21 mouse cellular contexts compared by ENCODE assay signal in the genomic region with DNA sequence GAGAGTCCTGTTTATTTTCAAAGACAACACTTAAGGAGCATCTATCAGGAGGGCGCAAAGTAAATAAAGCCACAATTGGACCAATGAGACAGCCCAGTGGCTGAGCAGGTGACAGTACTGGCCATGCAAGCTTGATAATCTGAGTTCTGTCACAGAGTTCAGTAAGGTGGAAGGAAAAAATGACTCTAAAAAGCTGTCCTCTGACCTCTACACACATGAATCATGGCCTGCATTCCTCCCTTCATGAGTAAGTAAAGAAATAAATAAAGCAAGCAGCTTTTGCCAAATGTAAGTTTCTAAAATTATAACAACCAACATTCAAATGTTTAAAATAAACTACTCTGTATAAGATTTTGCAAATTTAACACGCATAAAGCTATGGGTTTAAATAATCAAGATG. TPM values are rescaled to one million over a fixed set of nuclear protein-coding genes. Genes with fewer than 3 reads are reported as not detected.
DNase-seq lines count a peak whose midpoint lies in the region; ATAC-seq and TF ChIP-seq lines count a peak whose summit lies in the region.
"Had no signal": no experiment of that assay in that cellular context is flagged by ENCODE, and none has a peak within 500 bp of the region (broad histone marks: within the 10 kb centered on the region; RNA-seq: fewer than 3 reads in every experiment).

No protein-coding gene starts in this region.

- ATAC-seq in liver, postnatal 0 days, result no peak
- ATAC-seq: CD4-positive, CD25-positive, alpha-beta regulatory T cell, adult 4 months; forebrain, embryonic 13.5 days; forebrain, embryonic 15.5 days; forebrain, postnatal 0 days had no signal

- no peak for TF ChIP-seq CTCF in liver, postnatal 0 days (IDR thresholded peaks at IDR 0.05; ENCODE audit: low read depth)

- no peaks in the 10 kb centered on the region for H3K9me3 ChIP-seq in liver, postnatal 0 days (ENCODE audit: low read length)
- H3K9me3 ChIP-seq: embryonic facial prominence, embryonic 10.5 days; embryonic facial prominence, embryonic 12.5 days; forebrain, embryonic 13.5 days; forebrain, embryonic 15.5 days; G1E had no signal

- no peak overlapping the region for H3K27ac ChIP-seq in liver, postnatal 0 days (ENCODE audit: low read depth)
- H3K27ac ChIP-seq: embryonic facial prominence, embryonic 10.5 days; embryonic facial prominence, embryonic 12.5 days; forebrain, embryonic 13.5 days; forebrain, embryonic 15.5 days had no signal

- no peak overlapping the region for H3K9ac ChIP-seq in liver, postnatal 0 days (replicated peaks)
- H3K9ac ChIP-seq: embryonic facial prominence, embryonic 12.5 days; forebrain, embryonic 13.5 days; forebrain, embryonic 15.5 days; forebrain, postnatal 0 days had no signal

- 93% methylated on average over 2 of the region's 2 CpGs for WGBS in liver, postnatal 0 days (ENCODE audit: insufficient replicate concordance)

- H3K4me3 ChIP-seq in liver, postnatal 0 days (ENCODE audit: low read depth, low read length), result no peak overlapping the region
- H3K4me3 ChIP-seq: embryonic facial prominence, embryonic 10.5 days; embryonic facial prominence, embryonic 12.5 days; forebrain, embryonic 13.5 days; forebrain, embryonic 15.5 days had no signal

- DNase-seq in adrenal gland, adult 2 months, result peak; percentile 42
- no peak for DNase-seq in adrenal gland, adult 8-10 months
- DNase-seq in NIH3T3 (ENCODE audit: low read depth), result peak; percentile 67
- DNase-seq in liver, postnatal 0 days, result no peak
- no peak for DNase-seq in embryo, embryonic 11 days
- DNase-seq: adrenal gland, postnatal 10 days; B cell, adult 2 months; cerebellum, adult 11 months; cerebellum, adult 18-20 months; cerebellum, adult 8-10 months; cerebellum, adult 9-11 months; cerebellum, postnatal 14 days; cerebellum, postnatal 36 days; forebrain, postnatal 0 days had no signal

- no peak for TF ChIP-seq EP300 in liver, postnatal 0 days (IDR thresholded peaks at IDR 0.05; ENCODE audit: low read depth)

- no peaks in the 10 kb centered on the region for H3K36me3 ChIP-seq in liver, postnatal 0 days (replicated peaks; ENCODE audit: insufficient read depth, low read length)
- H3K36me3 ChIP-seq: forebrain, embryonic 15.5 days; G1E had no signal

- no peaks in the 10 kb centered on the region for H3K4me1 ChIP-seq in liver, postnatal 0 days (ENCODE audit: insufficient read depth)
- H3K4me1 ChIP-seq: embryonic facial prominence, embryonic 10.5 days had no signal

- no peak overlapping the region for H3K4me2 ChIP-seq in liver, postnatal 0 days (ENCODE audit: low read depth, low read length)
- H3K4me2 ChIP-seq: embryonic facial prominence, embryonic 12.5 days; forebrain, embryonic 13.5 days; forebrain, embryonic 15.5 days had no signal

- H3K27me3 ChIP-seq in liver, postnatal 0 days (ENCODE audit: insufficient read depth, low read length), result no peaks in the 10 kb centered on the region
- H3K27me3 ChIP-seq: CH12.LX; embryonic facial prominence, embryonic 12.5 days; forebrain, embryonic 13.5 days; forebrain, embryonic 15.5 days had no signal

RNA-seq across cellular contexts. Expression of gene Enah, which starts 35.0 kb away (rescaled TPM):
- total RNA-seq in adrenal gland, adult 2 months (2021), result 10 to 100 TPM; 64.5 to 69.0 TPM
- polyA plus RNA-seq in adrenal gland, adult 2 months (2012; rRNA removed), result 17.3 and 21.9 TPM in 2 replicates
- total RNA-seq in adrenal gland, adult 8-10 months (2022), result 100 to 1,000 TPM in 1 of 4 experiments, 10 to 100 TPM in 3; 62.1 to 126 (median 78.8) TPM
- polyA plus RNA-seq in liver, postnatal 0 days (2015; fragmentation: Nextera tagmentation; extraction: Ambion mirVana), result 0.36 and 0.41 TPM in 2 replicates
- polyA plus RNA-seq: G1E had no signal

Comparison
In these comparisons a context has a peak if more than half of its experiments do, and no peak if none do; other contexts are left out.
1. DNase-seq: peak in adrenal gland, adult 2 months (single experiment) and NIH3T3 (single experiment); none in adrenal gland, adult 8-10 months (single experiment), liver, postnatal 0 days (single experiment) and embryo, embryonic 11 days (single experiment).